Mouse (Mus musculus): ENCODE results near the gene Serhl. TPM values are rescaled to one million over a fixed set of nuclear protein-coding genes. Genes with fewer than 3 reads are reported as not detected.
A peak's percentile ranks its signal among the peaks of the same experiment; 100 is the strongest.

Serhl gene
- polyA plus RNA-seq, 1 experiment from 2014 or later, result 40.3 TPM

DNA sequence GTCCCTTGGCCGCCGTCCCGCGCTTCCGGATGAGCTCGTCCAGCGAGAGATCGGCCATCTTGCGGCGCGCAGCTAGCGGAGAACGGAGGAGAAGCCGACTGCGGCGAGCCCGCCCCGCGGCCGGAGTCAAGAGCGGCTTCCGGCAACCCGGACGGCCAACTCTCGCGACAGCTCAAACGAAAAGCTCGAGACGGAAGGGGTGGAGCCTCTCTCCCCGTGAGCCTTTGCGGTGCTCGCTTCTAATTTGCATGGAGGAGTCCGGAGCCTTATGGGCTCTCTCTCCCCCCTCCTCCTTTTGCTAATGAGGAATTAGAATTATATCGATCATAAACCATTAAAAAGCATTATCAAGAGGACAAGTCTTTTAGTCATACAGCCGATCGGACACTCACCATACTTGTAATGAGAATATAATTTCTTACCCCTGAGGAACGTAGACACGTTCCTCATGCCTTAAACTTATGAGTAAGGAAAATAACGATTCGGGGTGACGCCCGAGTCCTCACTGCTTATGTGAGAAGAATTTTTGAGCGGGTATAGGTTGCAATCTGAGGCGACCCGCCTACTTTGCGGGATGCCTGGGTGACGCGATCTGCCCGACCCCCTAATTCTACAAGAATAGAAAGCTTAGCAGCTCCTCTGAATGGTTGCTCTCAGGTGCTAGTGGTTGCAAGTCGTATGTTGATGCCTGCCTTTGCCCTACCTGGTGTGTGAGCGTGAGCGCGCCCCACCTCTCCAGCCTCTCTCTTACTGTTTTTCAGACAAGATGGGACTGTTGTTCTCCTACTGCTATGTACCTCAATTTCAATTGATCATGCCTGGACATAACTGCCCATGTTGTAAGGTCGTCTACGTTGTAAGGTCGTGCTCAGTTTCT lies 60.1 kb downstream of the Serhl start, which contains the start of gene Poldip3:
Poldip3 (minus strand) TSS at position 189 of the 877 bp plus-strand sequence.
- ATAC-seq (ENCODE audit: insufficient read depth, low FRiP score, low TSS enrichment), result peak; percentile 91
- Histone ChIP-seq H3K27ac (ENCODE audit: low read depth, low read length) (peak within 1 kb of the TSS; percentile 89), H3K9ac (ENCODE audit: low read length) (peak within 1 kb of the TSS; percentile 89), H3K9me3 (ENCODE audit: control insufficient read depth, low read length) (no peaks in the 10 kb centered on the region), H3K4me2 (ENCODE audit: low read depth) (peak within 1 kb of the TSS; percentile 90), H3K4me1 (ENCODE audit: control insufficient read depth, insufficient read depth, low read length) (peaks cover 5% of the 10 kb centered on the region; the same call in 1 of the 2 replicates), H3K4me3 (ENCODE audit: low read depth, low read length) (peak within 1 kb of the TSS; percentile 76), H3K36me3 (ENCODE audit: control insufficient read depth, insufficient read depth, low read length) (peaks cover 4% of the 10 kb centered on the region; the same call in 1 of the 2 replicates), H3K27me3 (ENCODE audit: control insufficient read depth, insufficient read depth, low read length) (no peaks in the 10 kb centered on the region)
- peak; percentile 98 for DNase-seq (ENCODE audit: low spot score)
- WGBS, result under 1% methylated on average over 55 of the region's 56 CpGs

DNA sequence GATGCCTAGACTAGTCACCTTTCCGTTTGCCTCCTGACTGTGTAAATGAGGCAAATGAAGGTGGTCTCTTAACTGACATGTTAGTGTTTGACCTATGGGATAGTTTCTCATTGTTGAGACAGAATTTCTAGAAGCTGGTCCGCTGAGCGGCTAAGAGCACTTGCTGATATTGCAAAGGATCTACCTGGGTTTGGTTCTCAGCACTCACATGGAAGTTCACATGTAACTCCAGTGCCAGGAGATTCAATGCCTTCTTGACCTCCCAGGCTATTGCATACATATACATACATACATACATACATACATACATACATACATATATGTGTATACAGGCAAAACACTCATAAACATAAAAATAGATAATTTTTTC lies 60.8 kb downstream of the Serhl start:
- Histone ChIP-seq H3K27ac (ENCODE audit: low read depth, low read length) (peak overlapping the region; percentile 89), H3K9me3 (ENCODE audit: control insufficient read depth, low read length) (no peaks in the 10 kb centered on the region), H3K27me3 (ENCODE audit: control insufficient read depth, insufficient read depth, low read length) (no peaks in the 10 kb centered on the region), H3K4me1 (ENCODE audit: control insufficient read depth, insufficient read depth, low read length) (peaks cover 5% of the 10 kb centered on the region; the same call in 1 of the 2 replicates), H3K4me2 (ENCODE audit: low read depth) (0 out of 2 replicates have a peak overlapping the region, but pooled peaks have one; percentile 19), H3K36me3 (ENCODE audit: control insufficient read depth, insufficient read depth, low read length) (peaks cover 4% of the 10 kb centered on the region; the same call in 1 of the 2 replicates), H3K4me3 (ENCODE audit: low read depth, low read length) (peak overlapping the region; percentile 76; the same call in 1 of the 2 replicates), H3K9ac (ENCODE audit: low read length) (no peak overlapping the region; the same call in 1 of the 2 replicates)
- DNase-seq (ENCODE audit: low spot score) (no peak), ATAC-seq (ENCODE audit: insufficient read depth, low FRiP score, low TSS enrichment) (no peak)
- WGBS, result 26% methylated on average over 3 of the region's 3 CpGs

DNA sequence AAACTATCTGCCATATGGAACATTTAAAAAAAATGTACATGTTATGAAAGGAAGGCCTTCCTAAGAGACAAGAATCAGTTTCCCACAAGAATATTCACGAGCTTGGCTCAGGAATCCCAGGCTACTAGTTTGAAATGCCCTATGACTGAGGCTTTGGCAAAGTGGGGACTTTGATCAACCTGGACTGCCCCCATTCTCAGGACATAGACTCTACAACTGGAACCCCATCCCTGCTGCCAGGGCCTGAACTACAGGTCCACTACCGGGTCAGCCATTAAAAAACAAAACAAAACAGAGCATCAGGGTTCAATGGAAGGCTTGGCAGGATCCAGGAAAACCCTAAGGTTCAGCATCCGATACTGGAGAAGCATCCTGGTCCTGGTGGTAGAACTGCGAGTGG lies 61.4 kb downstream of the Serhl start:
- H3K9me3 ChIP-seq (ENCODE audit: control insufficient read depth, low read length), result no peaks in the 10 kb centered on the region
- no peak for ATAC-seq (ENCODE audit: insufficient read depth, low FRiP score, low TSS enrichment)
- H3K4me3 ChIP-seq (ENCODE audit: low read depth, low read length), result no peak overlapping the region
- H3K4me1 ChIP-seq (ENCODE audit: control insufficient read depth, insufficient read depth, low read length), result peaks cover 5% of the 10 kb centered on the region; the same call in 1 of the 2 replicates
- DNase-seq (ENCODE audit: low spot score), result no peak
- peaks cover 4% of the 10 kb centered on the region; the same call in 1 of the 2 replicates for H3K36me3 ChIP-seq (ENCODE audit: control insufficient read depth, insufficient read depth, low read length)
- H3K27me3 ChIP-seq (ENCODE audit: control insufficient read depth, insufficient read depth, low read length), result no peaks in the 10 kb centered on the region
- H3K4me2 ChIP-seq (ENCODE audit: low read depth), result no peak overlapping the region
- H3K27ac ChIP-seq (ENCODE audit: low read depth, low read length), result no peak overlapping the region
- 90% methylated on average over 4 of the region's 4 CpGs for WGBS
- H3K9ac ChIP-seq (ENCODE audit: low read length), result no peak overlapping the region

- WGBS, result 95% methylated on average over 7 of the region's 7 CpGs
- Histone ChIP-seq H3K27me3 (ENCODE audit: control insufficient read depth, insufficient read depth, low read length) (no peaks in the 10 kb centered on the region), H3K9ac (ENCODE audit: low read length) (no peak overlapping the region), H3K27ac (ENCODE audit: low read depth, low read length) (no peak overlapping the region), H3K36me3 (ENCODE audit: control insufficient read depth, insufficient read depth, low read length) (peaks cover 2% of the 10 kb centered on the region), H3K4me2 (ENCODE audit: low read depth) (no peak overlapping the region), H3K9me3 (ENCODE audit: control insufficient read depth, low read length) (no peaks in the 10 kb centered on the region), H3K4me3 (ENCODE audit: low read depth, low read length) (no peak overlapping the region), H3K4me1 (ENCODE audit: control insufficient read depth, insufficient read depth, low read length) (no peaks in the 10 kb centered on the region)
- ATAC-seq (ENCODE audit: insufficient read depth, low FRiP score, low TSS enrichment) (no peak), DNase-seq (ENCODE audit: low spot score) (no peak)
Observed at GRCm38 (mm10) chr15:83154309-83154708, 65.0 kb downstream of the Serhl start.

DNA sequence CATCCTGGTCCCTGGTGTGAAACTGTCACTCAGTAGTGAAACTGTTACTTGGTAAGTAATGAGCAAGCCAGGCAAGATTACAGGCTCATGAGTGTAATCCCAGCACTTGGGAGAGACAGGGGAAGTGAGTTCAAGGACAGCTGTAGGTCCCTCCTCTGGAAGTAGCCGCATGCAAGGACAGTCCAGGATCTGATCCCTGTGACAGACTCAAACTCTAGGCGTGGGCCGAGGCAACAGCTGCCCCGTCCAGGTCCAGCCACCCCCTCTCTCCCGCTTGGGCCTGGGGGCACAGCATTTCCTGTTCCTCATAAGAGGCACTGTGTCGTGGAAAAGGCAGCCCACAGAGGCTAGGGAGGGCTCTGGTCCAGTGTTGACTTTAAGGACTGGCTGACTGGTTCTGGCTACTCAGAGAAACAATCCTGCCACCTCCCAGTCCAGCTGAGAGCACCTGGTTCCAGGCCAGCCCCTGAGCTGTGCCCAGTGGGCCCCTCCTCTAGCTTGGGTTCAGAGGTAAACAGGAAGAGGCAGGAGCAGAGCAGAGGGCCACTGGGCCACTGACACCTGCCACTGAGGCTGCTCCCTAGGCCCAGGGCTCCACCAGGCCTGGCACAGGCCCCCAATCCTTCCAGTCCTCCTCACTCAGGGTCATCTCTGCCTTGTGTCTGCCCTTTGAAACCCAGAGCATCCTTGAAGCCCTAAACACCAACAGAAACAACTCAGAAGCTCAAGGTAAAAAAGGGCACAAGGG lies 66.5 kb downstream of the Serhl start:
- H3K4me2 ChIP-seq (ENCODE audit: low read depth), result no peak overlapping the region
- H3K27me3 ChIP-seq (ENCODE audit: control insufficient read depth, insufficient read depth, low read length), result no peaks in the 10 kb centered on the region
- no peak overlapping the region for H3K4me3 ChIP-seq (ENCODE audit: low read depth, low read length)
- no peak overlapping the region for H3K27ac ChIP-seq (ENCODE audit: low read depth, low read length)
- DNase-seq (ENCODE audit: low spot score) (no peak), ATAC-seq (ENCODE audit: insufficient read depth, low FRiP score, low TSS enrichment) (no peak)
- peaks cover 2% of the 10 kb centered on the region for H3K36me3 ChIP-seq (ENCODE audit: control insufficient read depth, insufficient read depth, low read length)
- H3K4me1 ChIP-seq (ENCODE audit: control insufficient read depth, insufficient read depth, low read length), result no peaks in the 10 kb centered on the region
- 73% methylated on average over 6 of the region's 6 CpGs for WGBS
- no peak overlapping the region for H3K9ac ChIP-seq (ENCODE audit: low read length)
- no peaks in the 10 kb centered on the region for H3K9me3 ChIP-seq (ENCODE audit: control insufficient read depth, low read length)

DNA sequence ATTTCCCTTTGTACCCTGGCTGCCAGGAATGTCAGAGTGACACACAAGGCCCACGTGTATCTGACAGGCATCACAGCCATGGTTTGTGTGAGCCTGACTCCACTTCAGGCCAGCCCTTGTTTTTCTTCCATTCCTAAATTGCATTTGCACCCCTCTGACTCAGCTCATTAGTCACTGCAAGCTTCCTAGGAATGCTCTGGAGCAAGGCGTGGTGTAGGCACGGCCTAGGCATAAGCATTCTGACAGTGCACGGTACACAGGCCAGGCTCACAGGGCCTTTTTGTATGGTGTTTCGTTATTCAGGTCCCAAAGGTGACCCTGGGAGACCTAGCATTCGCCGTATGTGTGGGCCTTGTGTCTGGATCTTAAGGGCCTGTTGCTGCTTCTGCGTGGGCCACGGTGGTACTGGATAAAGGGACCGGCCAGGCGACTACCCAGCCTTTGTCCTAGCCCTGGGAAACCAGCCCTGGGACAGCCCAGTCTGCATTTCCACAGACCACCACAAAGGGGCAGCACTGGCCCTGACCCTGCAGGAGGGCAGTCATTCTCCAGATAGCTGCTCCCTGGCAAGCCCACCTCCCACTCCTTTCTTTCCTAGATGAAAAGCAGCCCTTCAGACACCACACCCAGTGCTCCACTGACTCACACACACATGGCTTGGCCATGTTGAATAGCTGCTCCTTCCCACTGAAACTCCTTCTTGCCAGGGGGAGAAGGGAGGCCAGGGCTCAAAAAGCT lies 67.8 kb downstream of the Serhl start:
- Histone ChIP-seq H3K9ac (ENCODE audit: low read length) (no peak overlapping the region), H3K4me2 (ENCODE audit: low read depth) (no peak overlapping the region), H3K27me3 (ENCODE audit: control insufficient read depth, insufficient read depth, low read length) (no peaks in the 10 kb centered on the region), H3K9me3 (ENCODE audit: control insufficient read depth, low read length) (no peaks in the 10 kb centered on the region), H3K36me3 (ENCODE audit: control insufficient read depth, insufficient read depth, low read length) (peaks cover 2% of the 10 kb centered on the region), H3K27ac (ENCODE audit: low read depth, low read length) (no peak overlapping the region), H3K4me1 (ENCODE audit: control insufficient read depth, insufficient read depth, low read length) (peaks cover 10% of the 10 kb centered on the region), H3K4me3 (ENCODE audit: low read depth, low read length) (no peak overlapping the region)
- ATAC-seq (ENCODE audit: insufficient read depth, low FRiP score, low TSS enrichment), result no peak
- DNase-seq (ENCODE audit: low spot score), result peak; percentile 67
- WGBS, result 83% methylated on average over 11 of the region's 11 CpGs

GRCm38 (mm10) chr15:83157667-83158064 lies 68.4 kb downstream of the Serhl start:
- no peak overlapping the region for H3K4me3 ChIP-seq (ENCODE audit: low read depth, low read length)
- WGBS, result 96% methylated on average over 6 of the region's 6 CpGs
- H3K4me1 ChIP-seq (ENCODE audit: control insufficient read depth, insufficient read depth, low read length), result peaks cover 10% of the 10 kb centered on the region
- H3K4me2 ChIP-seq (ENCODE audit: low read depth), result no peak overlapping the region
- H3K9ac ChIP-seq (ENCODE audit: low read length), result no peak overlapping the region
- peaks cover 2% of the 10 kb centered on the region for H3K36me3 ChIP-seq (ENCODE audit: control insufficient read depth, insufficient read depth, low read length)
- no peaks in the 10 kb centered on the region for H3K9me3 ChIP-seq (ENCODE audit: control insufficient read depth, low read length)
- ATAC-seq (ENCODE audit: insufficient read depth, low FRiP score, low TSS enrichment) (no peak), DNase-seq (ENCODE audit: low spot score) (no peak)
- no peak overlapping the region for H3K27ac ChIP-seq (ENCODE audit: low read depth, low read length)
- H3K27me3 ChIP-seq (ENCODE audit: control insufficient read depth, insufficient read depth, low read length), result no peaks in the 10 kb centered on the region

- H3K36me3 ChIP-seq (ENCODE audit: control insufficient read depth, insufficient read depth, low read length), result peaks cover 2% of the 10 kb centered on the region
- WGBS, result 92% methylated on average over 7 of the region's 7 CpGs
- H3K27ac ChIP-seq (ENCODE audit: low read depth, low read length), result no peak overlapping the region
- H3K9ac ChIP-seq (ENCODE audit: low read length), result no peak overlapping the region
- H3K4me3 ChIP-seq (ENCODE audit: low read depth, low read length), result no peak overlapping the region
- DNase-seq (ENCODE audit: low spot score) (no peak), ATAC-seq (ENCODE audit: insufficient read depth, low FRiP score, low TSS enrichment) (no peak)
- no peaks in the 10 kb centered on the region for H3K9me3 ChIP-seq (ENCODE audit: control insufficient read depth, low read length)
- H3K4me2 ChIP-seq (ENCODE audit: low read depth), result no peak overlapping the region
- no peaks in the 10 kb centered on the region for H3K27me3 ChIP-seq (ENCODE audit: control insufficient read depth, insufficient read depth, low read length)
- peaks cover 10% of the 10 kb centered on the region for H3K4me1 ChIP-seq (ENCODE audit: control insufficient read depth, insufficient read depth, low read length)
Observed at GRCm38 (mm10) chr15:83158587-83159160, 69.4 kb downstream of the Serhl start.
